Mouse (Mus musculus) lung, embryonic 14.5 days (tissue): ENCODE measurements around the gene Efna3. TPM values are rescaled to one million over a fixed set of nuclear protein-coding genes. Genes with fewer than 3 reads are reported as not detected.

Experiments used
- ATAC-seq: fragments of 200-750 bp; cut with Nextera tagmentation; 2 replicates; pipeline ENCODE4 v1.8.0; 2017; ENCODE audit warnings: mild to moderate bottlenecking, moderate TSS enrichment, moderate library complexity; ENCODE audit not compliant: insufficient read depth
- DNase-seq: peaks from one replicate; pipeline ENCODE4 v3.0.0-alpha.2; 2015
- H3K27ac ChIP-seq: fragments of 300-500 bp; sonication (generic); 2 replicates; pipeline ENCODE4 v1.5.1; 2014; ENCODE audit warnings: low read depth, mild to moderate bottlenecking, moderate library complexity
- H3K27me3 ChIP-seq: fragments of 300-500 bp; sonication (generic); 2 replicates; pipeline ENCODE4 v1.6.1; 2014; ENCODE audit warnings: low read length, control low read depth; ENCODE audit not compliant: insufficient read depth
- H3K36me3 ChIP-seq: fragments of 300-500 bp; sonication (generic); 2 replicates; pipeline ENCODE4 v1.6.1; 2014; ENCODE audit warnings: control low read depth; ENCODE audit not compliant: insufficient read depth
- H3K4me1 ChIP-seq: fragments of 300-500 bp; sonication (generic); 2 replicates; pipeline ENCODE4 v1.6.1; 2014; ENCODE audit warnings: antibody characterized with exemption, control low read depth; ENCODE audit not compliant: insufficient read depth
- H3K4me2 ChIP-seq: fragments of 300-500 bp; sonication (generic); 2 replicates; pipeline ENCODE4 v1.6.1; 2014; ENCODE audit warnings: mild to moderate bottlenecking
- H3K4me3 ChIP-seq: fragments of 300-500 bp; sonication (generic); 2 replicates; pipeline ENCODE4 v1.5.1; 2014; ENCODE audit warnings: low read depth, low read length
- H3K9ac ChIP-seq: fragments of 300-500 bp; sonication (generic); 2 replicates; pipeline ENCODE4 v1.6.1; 2014
- H3K9me3 ChIP-seq: fragments of 300-500 bp; sonication (generic); 2 replicates; pipeline ENCODE4 v1.6.1; 2016; ENCODE audit warnings: low read depth, low read length, control low read depth
- CTCF ChIP-seq: IDR thresholded peaks from 2 replicates; pipeline ENCODE4 v1.5.1; 2016; ENCODE audit warnings: antibody characterized with exemption, low read depth
- WGBS: fragments of 180-500 bp; shearing (Covaris S2); extraction: QIAGEN DNeasy Blood & Tissue Kit; methylation state at CpG from one replicate; pipeline ENCODE4 v1.1.7; 2014; 5-methylcytosine and 5-hydroxymethylcytosine counted together
- polyA plus RNA-seq: library from polyadenylated mRNA; unstranded; fragments of >200 nt; fragmentation: Nextera tagmentation; extraction: Ambion mirVana; gene quantifications from 2 replicates; pipeline ENCODE4 v1.2.1, GENCODE M21; 2014

The Efna3 gene
- polyA plus RNA-seq, 1 experiment from 2014 or later, result 4.7 TPM

- H3K27ac ChIP-seq, result peak overlapping the region; percentile 94
- H3K9me3 ChIP-seq, result no peaks in the 10 kb centered on the region
- no peak for TF ChIP-seq CTCF
- peak overlapping the region; percentile 61 for H3K4me3 ChIP-seq
- peaks cover 11% of the 10 kb centered on the region for H3K36me3 ChIP-seq
- peaks cover 18% of the 10 kb centered on the region for H3K27me3 ChIP-seq
- DNase-seq (peak; percentile 65), ATAC-seq (peak; percentile 12; the same call in 1 of the 2 replicates)
- H3K4me1 ChIP-seq, result peaks cover 9% of the 10 kb centered on the region; the same call in 1 of the 2 replicates
- peak overlapping the region; percentile 92 for H3K4me2 ChIP-seq
- under 1% methylated on average over 29 of the region's 29 CpGs for whole genome bisulfite sequencing
- H3K9ac ChIP-seq, result peak overlapping the region; percentile 74
Observed at GRCm38 (mm10) chr3:89280050-89280605, 42.6 kb downstream of the Efna3 start.

- ATAC-seq, result peak; percentile 76
- Histone ChIP-seq H3K4me1 (peaks cover 9% of the 10 kb centered on the region; the same call in 1 of the 2 replicates), H3K9ac (peak overlapping the region; percentile 74), H3K27me3 (peaks cover 18% of the 10 kb centered on the region), H3K4me2 (peak overlapping the region; percentile 92), H3K9me3 (no peaks in the 10 kb centered on the region), H3K36me3 (peaks cover 15% of the 10 kb centered on the region), H3K27ac (peak overlapping the region; percentile 94), H3K4me3 (peak overlapping the region; percentile 61)
- TF ChIP-seq CTCF, result no peak
- under 1% methylated on average over 35 of the region's 35 CpGs for WGBS
- DNase-seq, result peak; percentile 93
Observed at GRCm38 (mm10) chr3:89279153-89279890, 43.4 kb downstream of the Efna3 start.

- DNase-seq (no peak), ATAC-seq (no peak)
- Histone ChIP-seq H3K4me3 (peak overlapping the region; percentile 61), H3K27ac (peak overlapping the region; percentile 94), H3K4me1 (peaks cover 9% of the 10 kb centered on the region; the same call in 1 of the 2 replicates), H3K27me3 (peaks cover 18% of the 10 kb centered on the region), H3K36me3 (peaks cover 15% of the 10 kb centered on the region), H3K9ac (peak overlapping the region; percentile 74), H3K4me2 (peak overlapping the region; percentile 92), H3K9me3 (no peaks in the 10 kb centered on the region)
- WGBS, result 13% methylated on average over 8 of the region's 8 CpGs
- TF ChIP-seq CTCF, result no peak
Observed at GRCm38 (mm10) chr3:89278643-89279042, 44.1 kb downstream of the Efna3 start.

- H3K27me3 ChIP-seq, result peaks cover 18% of the 10 kb centered on the region
- H3K27ac ChIP-seq, result peak overlapping the region; percentile 94
- H3K4me2 ChIP-seq, result peak overlapping the region; percentile 92
- TF ChIP-seq CTCF, result no peak
- no peaks in the 10 kb centered on the region for H3K9me3 ChIP-seq
- peaks cover 15% of the 10 kb centered on the region for H3K36me3 ChIP-seq
- no peak for ATAC-seq
- H3K4me1 ChIP-seq, result peaks cover 9% of the 10 kb centered on the region; the same call in 1 of the 2 replicates
- peak overlapping the region; percentile 74 for H3K9ac ChIP-seq
- 48% methylated on average over 7 of the region's 7 CpGs for WGBS
- peak; percentile 51 for DNase-seq
- peak overlapping the region; percentile 61 for H3K4me3 ChIP-seq
Observed at GRCm38 (mm10) chr3:89278107-89278506, 44.7 kb downstream of the Efna3 start.

GRCm38 (mm10) chr3:89277281-89278021, 45.3 kb downstream of the Efna3 start:
- peaks cover 18% of the 10 kb centered on the region for H3K27me3 ChIP-seq
- peaks cover 9% of the 10 kb centered on the region; the same call in 1 of the 2 replicates for H3K4me1 ChIP-seq
- ATAC-seq (no peak), DNase-seq (peak; percentile 63)
- H3K9me3 ChIP-seq, result no peaks in the 10 kb centered on the region
- H3K27ac ChIP-seq, result peak overlapping the region; percentile 94
- 26% methylated on average over 14 of the region's 14 CpGs for WGBS
- peaks cover 16% of the 10 kb centered on the region for H3K36me3 ChIP-seq
- peak overlapping the region; percentile 61 for H3K4me3 ChIP-seq
- H3K4me2 ChIP-seq, result peak overlapping the region; percentile 92
- 0 out of 2 replicates have a peak, but pooled peaks have one; percentile 3 for TF ChIP-seq CTCF
- H3K9ac ChIP-seq, result peak overlapping the region; percentile 74

- WGBS, result 88% methylated on average over 13 of the region's 13 CpGs
- Histone ChIP-seq H3K4me3 (no peak overlapping the region), H3K36me3 (peaks cover 28% of the 10 kb centered on the region), H3K27me3 (peaks cover 11% of the 10 kb centered on the region), H3K9me3 (no peaks in the 10 kb centered on the region), H3K27ac (no peak overlapping the region), H3K9ac (no peak overlapping the region), H3K4me2 (no peak overlapping the region), H3K4me1 (peaks cover 11% of the 10 kb centered on the region; the same call in 1 of the 2 replicates)
- ATAC-seq (no peak), DNase-seq (no peak)
- no peak for TF ChIP-seq CTCF
Observed at GRCm38 (mm10) chr3:89276061-89276460, 46.7 kb downstream of the Efna3 start.
